Mouse (Mus musculus): ENCODE results near the gene Fcgr1. TPM values are rescaled to one million over a fixed set of nuclear protein-coding genes. Genes with fewer than 3 reads are reported as not detected.
"Not testable (repeated sequence)": the region's sequence is repeated elsewhere in the genome, so short reads cannot be mapped to it uniquely, and the experiment has no call there.

Fcgr1 gene
- 0.50 TPM for polyA plus RNA-seq (2021)

DNA sequence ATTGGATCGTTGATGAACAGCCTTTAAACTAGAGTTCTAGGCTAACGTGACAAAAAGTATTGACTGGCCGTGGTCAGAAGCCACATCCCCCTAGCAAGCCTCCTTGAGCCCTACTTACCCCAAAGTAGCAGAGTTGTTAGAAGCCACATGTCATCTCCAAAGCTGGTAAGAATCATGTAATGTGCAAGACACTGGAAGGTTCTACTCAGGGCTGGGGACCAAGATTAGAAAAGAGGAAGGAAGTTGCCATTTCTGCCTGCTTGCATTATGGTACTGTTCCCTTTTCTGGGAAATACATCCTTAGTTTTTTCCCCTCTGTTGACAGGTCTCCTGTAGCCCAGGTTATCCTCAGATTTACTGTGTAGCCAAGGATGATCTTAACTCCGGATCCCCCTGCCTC is at the start of gene Fcgr1:
Fcgr1 (minus strand) TSS at position 183 of the 400 bp plus-strand sequence.
- in situ Hi-C loops (cut with MboI; ENCODE audit: low pct_unique_long_range_greater_than_20kb), result no loop called here
- CTCF ChIA-PET, result no interaction called here
- no peak for TF ChIP-seq CTCF (IDR thresholded peaks at IDR 0.05)
- ATAC-seq, result no peak
- H3K27me3 ChIP-seq, result no peaks in the 10 kb centered on the region
- no peak for DNase-seq (ENCODE audit: low read depth, low spot score)
- POLR2A ChIA-PET, result interaction anchor here (0.7 kb wide), 1 partner anchor 32 kb away, joined by 3 read pairs; no protein-coding TSS in a partner anchor

- ATAC-seq; DNase-seq (ENCODE audit: low read depth, low spot score); H3K27me3 ChIP-seq; POLR2A ChIA-PET; CTCF ChIA-PET: not testable (repeated sequence)
- in situ Hi-C loops (cut with MboI; ENCODE audit: low pct_unique_long_range_greater_than_20kb), result loop anchor here (25.0 kb wide), 1 partner anchor 770 kb away; no protein-coding TSS in a partner anchor
Observed at GRCm38 (mm10) chr3:96342652-96343051, 48.9 kb upstream of the Fcgr1 start.

DNA sequence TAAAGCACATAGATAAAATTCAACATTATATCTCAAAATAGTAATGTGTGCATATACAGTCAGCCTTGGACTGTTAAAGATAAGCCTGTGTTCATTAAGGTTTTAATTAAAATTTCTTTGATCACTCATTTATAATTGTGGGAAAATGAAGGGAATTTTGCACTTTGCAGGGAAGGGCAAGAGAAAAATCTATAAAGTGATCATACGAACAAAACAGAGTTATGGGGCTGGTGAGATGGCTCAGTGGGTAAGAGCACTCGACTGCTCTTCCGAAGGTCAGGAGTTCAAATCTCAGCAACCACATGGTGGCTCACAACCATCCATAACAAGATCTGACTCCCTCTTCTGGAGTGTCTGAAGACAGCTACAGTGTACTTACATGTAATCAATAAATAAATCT is 48.3 kb upstream of the Fcgr1 start:
- H3K27me3 ChIP-seq; DNase-seq (ENCODE audit: low read depth, low spot score); CTCF ChIA-PET; ATAC-seq; POLR2A ChIA-PET: not testable (repeated sequence)
- in situ Hi-C loops (cut with MboI; ENCODE audit: low pct_unique_long_range_greater_than_20kb), result loop anchor here (25.0 kb wide), 1 partner anchor 770 kb away; no protein-coding TSS in a partner anchor

- no peak for ATAC-seq
- in situ Hi-C loops (cut with MboI; ENCODE audit: low pct_unique_long_range_greater_than_20kb), result loop anchor here (25.0 kb wide), 1 partner anchor 772 kb away; no protein-coding TSS in a partner anchor
- POLR2A ChIA-PET, result interaction anchor here (0.6 kb wide), 2 partner anchors 399 to 1558 kb away, joined by 3 to 6 read pairs; no protein-coding TSS in a partner anchor
- TF ChIP-seq CTCF (IDR thresholded peaks at IDR 0.05), result no peak
- CTCF ChIA-PET, result interaction anchor here (1.2 kb wide), 1 partner anchor 56 kb away, joined by 3 read pairs; no protein-coding TSS in a partner anchor
- DNase-seq (ENCODE audit: low read depth, low spot score), result no peak
- H3K27me3 ChIP-seq, result no peaks in the 10 kb centered on the region
Observed at GRCm38 (mm10) chr3:96340611-96341312, 47.0 kb upstream of the Fcgr1 start.

GRCm38 (mm10) chr3:96338849-96339480 is 45.2 kb upstream of the Fcgr1 start:
- peaks cover 2% of the 10 kb centered on the region for H3K27me3 ChIP-seq
- ChIA-PET CTCF (interaction anchor here (1.1 kb wide), 1 partner anchor 62 kb away, joined by 3 read pairs; no protein-coding TSS in a partner anchor), POLR2A (interaction anchor here (0.7 kb wide), 2 partner anchors 10 to 62 kb away, joined by 4 to 5 read pairs; no protein-coding TSS in a partner anchor)
- TF ChIP-seq CTCF (IDR thresholded peaks at IDR 0.05), result no peak
- no peak for DNase-seq (ENCODE audit: low read depth, low spot score)
- in situ Hi-C loops (cut with MboI; ENCODE audit: low pct_unique_long_range_greater_than_20kb), result loop anchor here (25.0 kb wide), 1 partner anchor 773 kb away; no protein-coding TSS in a partner anchor
- no peak for ATAC-seq

DNA sequence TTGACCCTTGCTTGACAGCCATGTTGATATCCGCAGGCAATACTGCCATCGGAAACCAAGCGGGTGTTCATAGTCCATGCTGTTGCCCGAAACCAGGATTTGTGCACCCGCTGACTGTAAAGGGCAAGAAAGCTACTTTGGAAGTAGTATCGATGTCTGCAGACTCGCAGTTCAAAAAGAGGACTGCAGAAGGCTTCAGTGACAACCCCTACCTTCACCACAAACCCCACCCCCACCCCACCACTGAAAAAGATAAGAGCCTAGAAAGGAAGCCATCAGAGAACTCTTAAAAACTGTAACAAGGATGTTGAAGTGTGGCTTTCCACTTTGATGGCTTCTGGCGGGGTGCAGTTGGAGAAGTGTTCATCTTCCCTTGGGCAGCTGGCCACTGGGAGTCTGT is 44.3 kb upstream of the Fcgr1 start:
- DNase-seq (ENCODE audit: low read depth, low spot score), result no peak
- CTCF ChIA-PET, result interaction anchor here (1.2 to 3.8 kb wide), 2 partner anchors 12 to 103 kb away, joined by 4 to 23 read pairs; no protein-coding TSS in a partner anchor
- in situ Hi-C loops (cut with MboI; ENCODE audit: low pct_unique_long_range_greater_than_20kb), result loop anchor here (25.0 kb wide), 1 partner anchor 774 kb away; no protein-coding TSS in a partner anchor

DNA sequence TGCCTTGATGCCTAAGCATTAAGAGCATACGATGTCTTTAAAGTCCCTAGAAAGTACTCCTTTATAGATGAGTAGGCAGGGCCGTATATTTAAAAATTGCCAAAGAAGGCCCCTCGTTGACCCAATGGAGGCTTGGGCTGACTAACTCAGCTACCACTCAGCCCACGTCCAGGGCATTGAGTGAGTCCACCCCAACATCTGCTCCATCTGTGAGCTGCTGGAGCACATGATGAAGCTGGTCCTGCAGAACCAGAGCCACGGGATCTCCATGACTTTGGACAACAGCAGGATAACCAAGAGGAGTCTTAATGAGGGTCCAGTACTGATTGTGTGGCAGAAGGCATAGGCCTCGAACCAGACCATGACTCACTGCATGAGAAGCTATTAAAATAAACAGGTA is 43.5 kb upstream of the Fcgr1 start:
- ChIA-PET POLR2A (no interaction called here), CTCF (interaction anchor here (0.9 to 3.8 kb wide), 4 partner anchors 11 to 104 kb away, joined by 3 to 23 read pairs (median 4); no protein-coding TSS in a partner anchor)
- TF ChIP-seq CTCF (IDR thresholded peaks at IDR 0.05), result no peak
- in situ Hi-C loops (cut with MboI; ENCODE audit: low pct_unique_long_range_greater_than_20kb), result loop anchor here (25.0 kb wide), 1 partner anchor 775 kb away; no protein-coding TSS in a partner anchor
- H3K27me3 ChIP-seq, result peaks cover 2% of the 10 kb centered on the region
- ATAC-seq (no peak), DNase-seq (ENCODE audit: low read depth, low spot score) (no peak)

More for the DNA sequence above, 44.3 kb upstream of the Fcgr1 start:
- H3K27me3 ChIP-seq, result peaks cover 2% of the 10 kb centered on the region
- POLR2A ChIA-PET, result interaction anchor here (0.7 kb wide), 2 partner anchors 9 to 61 kb away, joined by 4 to 5 read pairs; no protein-coding TSS in a partner anchor
- no peak for TF ChIP-seq CTCF (IDR thresholded peaks at IDR 0.05)
- no peak for ATAC-seq

GRCm38 (mm10) chr3:96336636-96337035 is 42.9 kb upstream of the Fcgr1 start:
- ChIA-PET POLR2A (interaction anchor here (0.6 to 1.1 kb wide), 2 partner anchors 36 to 721 kb away, joined by 4 read pairs; no protein-coding TSS in a partner anchor), CTCF (interaction anchor here (0.9 to 3.8 kb wide), 3 partner anchors 11 to 66 kb away, joined by 3 to 23 read pairs (median 3); no protein-coding TSS in a partner anchor)
- DNase-seq (ENCODE audit: low read depth, low spot score), result no peak
- no peak for TF ChIP-seq CTCF (IDR thresholded peaks at IDR 0.05)
- no peak for ATAC-seq
- in situ Hi-C loops (cut with MboI; ENCODE audit: low pct_unique_long_range_greater_than_20kb), result loop anchor here (25.0 kb wide), 1 partner anchor 776 kb away; no protein-coding TSS in a partner anchor
- peaks cover 2% of the 10 kb centered on the region for H3K27me3 ChIP-seq

DNA sequence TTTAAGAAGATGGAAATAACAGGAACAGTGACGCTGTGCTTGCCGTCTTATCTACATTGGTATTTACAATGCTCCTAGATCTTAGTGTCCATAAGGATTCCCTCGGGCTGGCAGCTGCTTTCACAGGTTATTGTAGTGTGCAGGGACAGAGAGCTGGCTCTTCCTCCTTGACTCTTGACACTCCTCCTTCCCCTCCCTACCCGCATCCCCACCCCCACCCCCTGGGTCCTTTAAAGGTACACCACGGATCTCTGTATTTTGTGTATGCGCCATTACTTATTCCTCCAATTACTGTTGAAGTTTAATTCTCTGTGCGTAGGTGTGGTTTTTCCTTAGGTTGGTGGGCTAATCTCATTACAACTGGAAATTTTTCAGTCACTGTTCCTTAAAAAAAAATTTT is 41.8 kb upstream of the Fcgr1 start:
- no peak for DNase-seq (ENCODE audit: low read depth, low spot score)
- CTCF ChIA-PET, result interaction anchor here (3.8 kb wide), 1 partner anchor 10 kb away, joined by 23 read pairs; no protein-coding TSS in a partner anchor
- peaks cover 2% of the 10 kb centered on the region for H3K27me3 ChIP-seq
- no peak for TF ChIP-seq CTCF (IDR thresholded peaks at IDR 0.05)
- ATAC-seq, result no peak
- POLR2A ChIA-PET, result interaction anchor here (1.1 kb wide), 1 partner anchor 35 kb away, joined by 4 read pairs; no protein-coding TSS in a partner anchor
- in situ Hi-C loops (cut with MboI; ENCODE audit: low pct_unique_long_range_greater_than_20kb), result loop anchor here (25.0 kb wide), 1 partner anchor 777 kb away; no protein-coding TSS in a partner anchor

GRCm38 (mm10) chr3:96335163-96335550 is 41.4 kb upstream of the Fcgr1 start:
- no peak for TF ChIP-seq CTCF (IDR thresholded peaks at IDR 0.05)
- ChIA-PET CTCF (interaction anchor here (3.8 kb wide), 1 partner anchor 9 kb away, joined by 23 read pairs; no protein-coding TSS in a partner anchor), POLR2A (no interaction called here)
- in situ Hi-C loops (cut with MboI; ENCODE audit: low pct_unique_long_range_greater_than_20kb), result loop anchor here (25.0 kb wide), 1 partner anchor 777 kb away; no protein-coding TSS in a partner anchor
- ATAC-seq (no peak), DNase-seq (ENCODE audit: low read depth, low spot score) (no peak)
- H3K27me3 ChIP-seq, result peaks cover 2% of the 10 kb centered on the region
